Mouse (Mus musculus) kidney, postnatal 0 days (tissue): ENCODE measurements around the gene Frmd8. TPM values are rescaled to one million over a fixed set of nuclear protein-coding genes. Genes with fewer than 3 reads are reported as not detected.

Source experiments
- ATAC-seq: fragments of 200-750 bp; cut with Nextera tagmentation; replicated peaks from 2 replicates; pipeline ENCODE4 v1.8.0; 2017; ENCODE audit warnings: low read depth, moderate number of reproducible peaks, moderate TSS enrichment, moderate library complexity; ENCODE audit not compliant: low FRiP score
- DNase-seq: peaks from one replicate; pipeline ENCODE4 v3.0.0-alpha.2; 2016; ENCODE audit warnings: low spot score
- H3K27ac ChIP-seq: fragments of 300-500 bp; sonication (generic); 2 replicates; pipeline ENCODE4 v1.5.1; 2014; ENCODE audit warnings: mild to moderate bottlenecking
- H3K27me3 ChIP-seq: fragments of 300-500 bp; sonication (generic); 2 replicates; pipeline ENCODE4 v1.6.1; 2014; ENCODE audit warnings: low read length, mixed read lengths; ENCODE audit not compliant: insufficient read depth
- H3K36me3 ChIP-seq: fragments of 300-500 bp; sonication (generic); 2 replicates; pipeline ENCODE4 v1.6.1; 2014; ENCODE audit warnings: low read length, mixed read lengths; ENCODE audit not compliant: insufficient read depth
- H3K4me1 ChIP-seq: fragments of 300-500 bp; sonication (generic); replicated peaks from 2 replicates; pipeline ENCODE4 v1.6.1; 2014; ENCODE audit warnings: antibody characterized with exemption, low read length, mixed read lengths; ENCODE audit not compliant: insufficient read depth
- H3K4me2 ChIP-seq: fragments of 300-500 bp; sonication (generic); 2 replicates; pipeline ENCODE4 v1.6.1; 2014; ENCODE audit warnings: mild to moderate bottlenecking, low read length, moderate library complexity, mixed read lengths
- H3K4me3 ChIP-seq: fragments of 300-500 bp; sonication (generic); replicated peaks from 2 replicates; pipeline ENCODE4 v1.5.1; 2014; ENCODE audit warnings: low read depth, low read length
- H3K9ac ChIP-seq: fragments of 300-500 bp; sonication (generic); 2 replicates; pipeline ENCODE4 v1.6.1; 2014; ENCODE audit warnings: low read depth, low read length
- H3K9me3 ChIP-seq: fragments of 300-500 bp; sonication (generic); replicated peaks from 2 replicates; pipeline ENCODE4 v1.6.1; 2016; ENCODE audit warnings: low read length, inconsistent platforms, mixed read lengths
- CTCF ChIP-seq: IDR thresholded peaks from 2 replicates; pipeline ENCODE4 v1.5.1; 2016; ENCODE audit warnings: antibody characterized with exemption, low read depth, mild to moderate bottlenecking, moderate library complexity
- WGBS: fragments of 180-500 bp; shearing (Covaris S2); extraction: QIAGEN DNeasy Blood & Tissue Kit; methylation state at CpG from one replicate; pipeline ENCODE4 v1.1.7; 2014; 5-methylcytosine and 5-hydroxymethylcytosine counted together
- polyA plus RNA-seq: library from polyadenylated mRNA; unstranded; fragments of >200 nt; fragmentation: Nextera tagmentation; extraction: Ambion mirVana; gene quantifications from 2 replicates; pipeline ENCODE4 v1.2.1, GENCODE M21; 2015

The Frmd8 gene
- polyA plus RNA-seq, 1 experiment from 2014 or later = 31.6 TPM

DNA sequence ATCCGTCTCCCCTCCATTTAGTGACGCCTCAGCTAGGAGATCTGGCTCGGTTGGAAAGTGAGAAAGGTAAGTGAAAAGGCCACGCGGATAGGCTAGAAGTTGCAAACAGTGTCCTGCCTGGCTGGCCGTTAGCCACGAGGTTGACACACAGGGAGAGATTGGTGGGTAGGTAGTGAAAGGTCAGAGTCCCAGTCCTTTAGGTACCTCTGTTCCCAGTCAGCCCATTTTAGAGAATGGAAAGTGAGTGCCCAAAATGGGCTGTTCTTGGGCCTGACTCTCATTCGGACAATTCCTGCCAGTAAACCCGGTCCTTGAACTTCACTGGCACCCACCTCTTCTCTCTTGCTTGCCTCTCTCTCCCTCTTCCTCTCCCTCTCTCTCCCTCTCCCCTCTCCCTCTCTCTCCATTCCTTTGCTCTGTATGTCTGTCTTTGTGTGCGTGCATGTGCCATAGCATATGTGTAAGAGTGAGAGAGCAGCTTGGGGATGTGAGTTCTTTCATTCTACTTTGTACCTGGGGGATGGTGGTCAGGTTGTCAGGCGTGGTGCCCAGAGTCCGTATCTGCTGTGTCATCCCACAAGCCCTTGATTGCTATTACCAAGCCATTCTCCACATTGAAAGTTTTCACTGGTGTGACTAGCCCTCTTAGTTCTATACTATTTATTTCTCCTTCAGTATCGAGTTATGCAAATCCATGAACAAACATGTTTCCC is 38.1 kb upstream of the Frmd8 start, which contains the start of gene Dpf2:
Gene Dpf2 (minus strand): TSS at position 4 of the 713 bp plus-strand sequence.
- H3K4me3 ChIP-seq = peak within 1 kb of the TSS; percentile 76
- H3K9ac ChIP-seq = peak within 1 kb of the TSS; percentile 95
- H3K36me3 ChIP-seq = peaks cover 17% of the 10 kb centered on the region
- peak within 1 kb of the TSS; percentile 80 for H3K4me2 ChIP-seq
- H3K27ac ChIP-seq = peak within 1 kb of the TSS; percentile 81
- peaks cover 17% of the 10 kb centered on the region; the same call in 1 of the 2 replicates for H3K4me1 ChIP-seq
- DNase-seq (no peak), ATAC-seq (peak; percentile 41)
- WGBS = 20% methylated on average over 13 of the region's 13 CpGs
- no peaks in the 10 kb centered on the region for H3K9me3 ChIP-seq
- H3K27me3 ChIP-seq = no peaks in the 10 kb centered on the region
- TF ChIP-seq CTCF = no peak

DNA sequence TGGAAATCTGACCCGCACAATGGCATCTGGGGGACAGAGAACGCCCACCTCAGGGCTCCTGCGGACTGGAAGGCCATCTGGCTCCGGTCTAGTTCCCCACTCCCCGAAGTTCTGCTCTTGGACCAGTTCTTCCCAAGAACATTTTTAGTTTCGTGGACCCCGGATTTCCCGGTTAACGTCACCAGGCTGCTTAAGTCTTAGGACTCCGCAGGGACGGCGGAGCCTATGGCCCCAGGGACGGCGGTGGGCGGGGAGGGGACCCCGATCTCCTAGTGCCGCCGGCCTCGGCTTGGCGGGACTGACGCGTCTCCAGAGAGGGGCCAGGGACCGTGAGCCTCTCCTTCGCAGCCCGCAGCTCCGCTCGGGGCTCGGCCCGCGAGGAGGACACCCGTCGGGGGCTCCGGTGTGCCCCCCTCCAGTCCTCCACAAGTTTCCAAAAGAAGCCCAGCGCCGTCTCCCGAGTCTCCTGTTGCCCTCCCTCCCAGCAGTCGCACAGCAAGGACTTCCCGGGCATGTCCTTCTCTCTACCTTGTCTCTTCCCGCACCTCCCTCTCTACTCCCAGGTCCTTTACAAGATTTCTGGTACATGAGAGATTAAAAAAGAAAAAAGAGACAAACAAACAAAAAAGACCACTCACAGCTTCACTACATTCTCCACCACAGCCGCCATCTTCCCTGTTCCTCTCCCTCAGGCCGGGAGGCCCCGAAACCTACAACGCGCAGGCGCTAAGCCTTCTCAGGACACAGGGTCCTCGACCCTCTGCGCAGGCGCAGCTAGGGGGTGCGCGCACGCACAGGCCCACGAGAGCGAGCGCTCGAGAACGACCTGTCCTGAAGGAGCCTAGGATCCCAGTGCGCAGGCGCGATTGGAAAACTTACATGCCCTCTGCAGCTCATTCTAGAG is 37.3 kb upstream of the Frmd8 start:
- WGBS = under 1% methylated on average over 59 of the region's 59 CpGs
- peaks cover 10% of the 10 kb centered on the region for H3K36me3 ChIP-seq
- H3K9ac ChIP-seq = peak overlapping the region; percentile 95
- peak overlapping the region; percentile 81 for H3K27ac ChIP-seq
- H3K4me1 ChIP-seq = peaks cover 17% of the 10 kb centered on the region; the same call in 1 of the 2 replicates
- TF ChIP-seq CTCF = peak; percentile 50; the same call in 1 of the 2 replicates
- H3K27me3 ChIP-seq = no peaks in the 10 kb centered on the region
- H3K9me3 ChIP-seq = no peaks in the 10 kb centered on the region
- DNase-seq (peak; percentile 100), ATAC-seq (peak; percentile 95)
- H3K4me2 ChIP-seq = peak overlapping the region; percentile 80
- peak overlapping the region; percentile 76 for H3K4me3 ChIP-seq

DNA sequence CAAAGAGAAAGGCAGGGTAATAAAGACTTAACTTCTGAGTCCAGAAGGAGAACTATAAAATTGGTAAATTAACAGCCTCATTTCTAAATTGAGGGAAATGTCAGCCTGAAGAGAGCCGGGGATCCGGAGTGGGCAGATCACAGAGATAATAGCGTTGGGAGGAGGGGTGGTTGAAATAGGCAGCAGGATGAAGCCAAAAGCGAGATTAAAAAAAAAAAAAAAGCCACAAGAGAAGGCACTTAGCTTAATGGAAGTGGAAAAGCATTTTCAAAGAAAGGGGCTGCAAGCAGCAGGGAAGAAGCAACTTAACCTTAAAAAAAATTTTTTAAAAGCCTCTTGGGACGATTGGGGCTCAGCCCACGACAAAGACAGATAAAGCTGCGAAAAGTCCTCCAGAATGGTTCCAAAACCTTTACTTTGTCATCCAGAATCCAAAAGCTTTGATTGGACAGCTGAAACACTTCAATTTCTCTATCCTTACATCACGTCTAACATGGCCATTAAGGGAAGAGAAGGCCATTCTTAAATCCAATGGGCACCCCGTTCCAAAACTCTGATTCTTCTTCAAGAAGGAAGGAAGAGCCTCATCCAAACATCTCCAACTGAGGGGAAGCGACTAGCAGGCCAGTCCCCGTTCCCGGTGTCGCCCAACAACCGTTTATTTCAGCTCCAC is 36.5 kb upstream of the Frmd8 start:
- 2% methylated on average over 14 of the region's 14 CpGs for WGBS
- H3K9ac ChIP-seq = peak overlapping the region; percentile 95
- DNase-seq = no peak
- H3K4me2 ChIP-seq = peak overlapping the region; percentile 80
- H3K4me3 ChIP-seq = peak overlapping the region; percentile 76
- no peak for TF ChIP-seq CTCF
- peak overlapping the region; percentile 81 for H3K27ac ChIP-seq
- peaks cover 12% of the 10 kb centered on the region; the same call in 1 of the 2 replicates for H3K36me3 ChIP-seq
- H3K9me3 ChIP-seq = no peaks in the 10 kb centered on the region
- no peaks in the 10 kb centered on the region for H3K27me3 ChIP-seq
- peaks cover 17% of the 10 kb centered on the region; the same call in 1 of the 2 replicates for H3K4me1 ChIP-seq
- no peak for ATAC-seq

- H3K27me3 ChIP-seq = no peaks in the 10 kb centered on the region
- WGBS = 39% methylated on average over 6 of the region's 6 CpGs
- ATAC-seq = no peak
- H3K9ac ChIP-seq = peak overlapping the region; percentile 95; the same call in 1 of the 2 replicates
- DNase-seq = no peak
- H3K4me1 ChIP-seq = peaks cover 17% of the 10 kb centered on the region; the same call in 1 of the 2 replicates
- peak overlapping the region; percentile 2; the same call in 1 of the 2 replicates for H3K4me3 ChIP-seq
- peak; percentile 20; the same call in 1 of the 2 replicates for TF ChIP-seq CTCF
- peak overlapping the region; percentile 80 for H3K4me2 ChIP-seq
- H3K27ac ChIP-seq = peak overlapping the region; percentile 55; the same call in 1 of the 2 replicates
- peaks cover 23% of the 10 kb centered on the region for H3K36me3 ChIP-seq
- no peaks in the 10 kb centered on the region for H3K9me3 ChIP-seq
Measured at GRCm38 (mm10) chr19:5910221-5910620, 35.1 kb upstream of the Frmd8 start.

DNA sequence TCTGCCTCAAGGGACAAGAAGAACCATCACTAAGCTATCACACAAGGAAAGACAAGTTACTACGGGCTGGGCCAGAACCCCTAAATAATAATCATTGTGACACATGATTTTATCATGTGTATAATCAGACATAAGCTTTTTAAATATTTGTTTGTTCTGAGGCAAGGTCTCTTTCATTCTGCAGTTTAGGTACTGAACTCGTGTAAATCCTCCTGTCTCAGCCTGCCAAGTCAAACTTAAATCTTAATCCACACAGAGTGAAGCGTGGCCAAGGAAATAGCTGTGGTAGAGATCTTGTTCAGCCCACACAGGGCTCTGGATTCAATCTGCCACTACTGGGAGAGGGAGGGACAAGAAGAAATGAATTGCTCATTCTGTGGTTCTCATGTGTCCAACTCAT is 32.2 kb upstream of the Frmd8 start:
- 87% methylated on average over 3 of the region's 3 CpGs for WGBS
- Histone ChIP-seq H3K9ac (no peak overlapping the region), H3K27me3 (no peaks in the 10 kb centered on the region), H3K9me3 (no peaks in the 10 kb centered on the region), H3K4me3 (no peak overlapping the region), H3K4me2 (no peak overlapping the region), H3K27ac (no peak overlapping the region), H3K4me1 (peaks cover 17% of the 10 kb centered on the region; the same call in 1 of the 2 replicates), H3K36me3 (peaks cover 51% of the 10 kb centered on the region)
- no peak for TF ChIP-seq CTCF
- ATAC-seq = no peak
- no peak for DNase-seq
